Mouse (Mus musculus): ENCODE results near the gene Sh3gl1. TPM values are rescaled to one million over a fixed set of nuclear protein-coding genes. Genes with fewer than 3 reads are reported as not detected.

Gene Sh3gl1
- polyA plus RNA-seq, 1 experiment: not detected

DNA sequence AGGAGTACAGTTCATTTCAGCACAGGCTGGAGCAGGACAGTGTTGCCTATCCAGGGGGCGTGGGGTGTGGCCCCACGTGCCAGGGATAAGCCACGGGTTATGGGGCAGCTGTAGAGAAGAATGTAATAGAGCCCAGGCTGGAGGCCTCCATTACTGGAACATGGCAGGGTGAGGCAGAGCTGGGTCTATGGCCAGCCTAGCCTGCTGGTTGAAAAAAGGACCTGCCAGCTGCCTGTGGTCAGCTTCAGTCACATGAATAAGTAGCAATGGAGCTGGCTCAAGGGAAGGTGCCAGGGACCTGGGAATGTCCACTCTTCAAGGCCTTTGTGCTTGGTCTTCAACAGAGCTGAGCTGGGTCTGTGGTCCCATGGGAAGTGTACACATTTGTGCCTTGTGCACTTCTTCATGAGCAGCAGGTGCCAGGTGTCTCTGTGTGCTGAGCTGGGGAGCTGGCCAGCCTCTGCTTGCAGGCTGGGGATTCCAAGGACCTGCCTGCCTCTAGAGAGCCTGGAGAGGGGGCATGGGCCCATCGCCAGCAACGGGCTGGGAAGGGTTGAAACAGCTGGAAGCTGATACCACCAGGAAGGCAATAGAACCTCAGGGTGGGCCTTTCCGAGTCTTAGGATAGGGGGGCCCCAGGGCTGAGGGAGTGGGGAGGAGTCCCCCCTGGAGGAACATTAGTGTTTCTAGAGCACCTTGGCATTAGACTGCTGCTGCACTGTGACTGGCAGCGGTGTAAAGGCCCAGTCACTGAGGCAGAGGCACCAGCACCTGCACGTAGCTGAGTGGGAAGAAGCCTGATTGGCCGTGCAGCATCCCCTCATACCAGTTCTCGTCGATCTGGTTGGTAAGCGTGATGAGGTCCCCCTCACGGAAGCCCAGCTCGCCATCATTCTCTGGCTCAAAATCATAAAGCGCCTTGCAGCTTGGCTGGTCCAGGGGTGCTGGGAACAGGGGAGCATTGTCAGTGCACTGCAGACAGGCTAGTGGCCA, 19.3 kb downstream of the Sh3gl1 start:
- Histone ChIP-seq H3K4me1 (ENCODE audit: control insufficient read depth, insufficient read depth, low read length) (peaks cover 20% of the 10 kb centered on the region), H3K27ac (ENCODE audit: insufficient read depth, low read depth, low read length) (no peak overlapping the region), H3K4me3 (ENCODE audit: insufficient read depth, low read depth, low read length) (no peak overlapping the region)
- no peak for TF ChIP-seq CTCF (IDR thresholded peaks at IDR 0.05; ENCODE audit: insufficient read depth, low read depth, low read length)
- no peak for TF ChIP-seq POLR2A (IDR thresholded peaks at IDR 0.05; ENCODE audit: insufficient read depth, low read depth, low read length)
- 79% methylated on average over 15 of the region's 15 CpGs for WGBS

GRCm38 (mm10) chr17:56016382-56016781, 20.1 kb downstream of the Sh3gl1 start:
- Histone ChIP-seq H3K27ac (ENCODE audit: insufficient read depth, low read depth, low read length) (no peak overlapping the region), H3K4me1 (ENCODE audit: control insufficient read depth, insufficient read depth, low read length) (peaks cover 14% of the 10 kb centered on the region), H3K4me3 (ENCODE audit: insufficient read depth, low read depth, low read length) (no peak overlapping the region)
- 93% methylated on average over 8 of the region's 8 CpGs for WGBS
- TF ChIP-seq POLR2A (IDR thresholded peaks at IDR 0.05; ENCODE audit: insufficient read depth, low read depth, low read length) (no peak), CTCF (IDR thresholded peaks at IDR 0.05; ENCODE audit: insufficient read depth, low read depth, low read length) (no peak)

GRCm38 (mm10) chr17:56015293-56015692, 21.1 kb downstream of the Sh3gl1 start:
- H3K4me3 ChIP-seq (ENCODE audit: insufficient read depth, low read depth, low read length): no peak overlapping the region
- H3K4me1 ChIP-seq (ENCODE audit: control insufficient read depth, insufficient read depth, low read length): peaks cover 10% of the 10 kb centered on the region; the same call in 1 of the 2 replicates
- no peak for TF ChIP-seq CTCF (IDR thresholded peaks at IDR 0.05; ENCODE audit: insufficient read depth, low read depth, low read length)
- TF ChIP-seq POLR2A (IDR thresholded peaks at IDR 0.05; ENCODE audit: insufficient read depth, low read depth, low read length): no peak
- no peak overlapping the region for H3K27ac ChIP-seq (ENCODE audit: insufficient read depth, low read depth, low read length)
- 94% methylated on average over 9 of the region's 9 CpGs for WGBS

- TF ChIP-seq CTCF (IDR thresholded peaks at IDR 0.05; ENCODE audit: insufficient read depth, low read depth, low read length) (no peak), POLR2A (IDR thresholded peaks at IDR 0.05; ENCODE audit: insufficient read depth, low read depth, low read length) (no peak)
- 90% methylated on average over 7 of the region's 7 CpGs for WGBS
- H3K4me1 ChIP-seq (ENCODE audit: control insufficient read depth, insufficient read depth, low read length): peaks cover 14% of the 10 kb centered on the region
- no peak overlapping the region for H3K4me3 ChIP-seq (ENCODE audit: insufficient read depth, low read depth, low read length)
- H3K27ac ChIP-seq (ENCODE audit: insufficient read depth, low read depth, low read length): no peak overlapping the region
Observed at GRCm38 (mm10) chr17:56011441-56011840, 25.0 kb downstream of the Sh3gl1 start.

DNA sequence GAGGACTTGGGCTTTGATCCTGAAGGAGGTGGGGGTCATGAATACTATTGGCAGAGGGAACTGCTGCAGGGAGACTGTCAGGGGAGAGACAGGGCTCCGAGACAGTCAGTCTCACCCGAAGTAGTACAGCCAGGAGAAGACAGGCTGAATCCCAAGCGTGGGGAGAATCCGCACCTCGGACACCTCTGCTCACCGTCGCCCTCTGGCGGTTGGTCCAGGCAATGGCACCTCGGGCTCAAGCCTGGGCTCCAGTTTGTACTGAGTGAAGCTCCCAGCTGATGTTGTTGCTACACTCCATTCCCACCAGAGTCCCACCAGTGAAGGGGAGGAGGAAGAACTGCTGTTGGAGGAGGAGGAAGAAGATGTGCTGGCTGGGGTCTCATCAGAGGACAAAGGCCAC, 25.8 kb downstream of the Sh3gl1 start:
- Histone ChIP-seq H3K27ac (ENCODE audit: insufficient read depth, low read depth, low read length) (no peak overlapping the region), H3K4me3 (ENCODE audit: insufficient read depth, low read depth, low read length) (no peak overlapping the region), H3K4me1 (ENCODE audit: control insufficient read depth, insufficient read depth, low read length) (peaks cover 14% of the 10 kb centered on the region)
- WGBS: 14% methylated on average over 9 of the region's 9 CpGs
- peak; percentile 92 for TF ChIP-seq CTCF (IDR thresholded peaks at IDR 0.05; ENCODE audit: insufficient read depth, low read depth, low read length)
- no peak for TF ChIP-seq POLR2A (IDR thresholded peaks at IDR 0.05; ENCODE audit: insufficient read depth, low read depth, low read length)

DNA sequence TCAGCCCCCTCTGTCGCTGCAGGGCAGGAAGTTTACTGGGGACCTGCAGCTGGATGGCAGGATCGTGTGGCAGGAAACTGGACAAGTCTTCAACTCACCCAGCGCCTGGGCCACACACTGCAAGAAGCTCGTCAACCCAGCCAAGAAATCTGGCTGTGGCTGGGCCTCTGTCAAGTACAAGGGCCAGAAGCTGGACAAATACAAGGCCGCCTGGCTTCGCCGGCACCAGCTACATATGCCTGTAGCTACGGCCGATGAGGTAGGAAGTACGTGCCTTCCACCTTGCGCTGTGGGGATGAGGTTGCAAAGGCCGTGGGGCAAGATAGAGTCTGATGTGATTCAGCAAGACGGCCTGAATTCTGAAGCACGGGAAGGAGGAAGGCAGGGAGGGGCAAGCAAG, 26.2 kb downstream of the Sh3gl1 start:
- TF ChIP-seq POLR2A (IDR thresholded peaks at IDR 0.05; ENCODE audit: insufficient read depth, low read depth, low read length): no peak
- no peak for TF ChIP-seq CTCF (IDR thresholded peaks at IDR 0.05; ENCODE audit: insufficient read depth, low read depth, low read length)
- Histone ChIP-seq H3K4me3 (ENCODE audit: insufficient read depth, low read depth, low read length) (no peak overlapping the region), H3K27ac (ENCODE audit: insufficient read depth, low read depth, low read length) (no peak overlapping the region), H3K4me1 (ENCODE audit: control insufficient read depth, insufficient read depth, low read length) (peaks cover 14% of the 10 kb centered on the region)
- 65% methylated on average over 14 of the region's 14 CpGs for WGBS

GRCm38 (mm10) chr17:56009962-56010240, 26.5 kb downstream of the Sh3gl1 start:
- TF ChIP-seq CTCF (IDR thresholded peaks at IDR 0.05; ENCODE audit: insufficient read depth, low read depth, low read length): no peak
- no peak for TF ChIP-seq POLR2A (IDR thresholded peaks at IDR 0.05; ENCODE audit: insufficient read depth, low read depth, low read length)
- WGBS: 48% methylated on average over 2 of the region's 2 CpGs
- no peak overlapping the region for H3K27ac ChIP-seq (ENCODE audit: insufficient read depth, low read depth, low read length)
- peak overlapping the region; percentile 58; the same call in 1 of the 2 replicates for H3K4me3 ChIP-seq (ENCODE audit: insufficient read depth, low read depth, low read length)
- H3K4me1 ChIP-seq (ENCODE audit: control insufficient read depth, insufficient read depth, low read length): peaks cover 14% of the 10 kb centered on the region

GRCm38 (mm10) chr17:56009088-56009961, 27.1 kb downstream of the Sh3gl1 start:
- TF ChIP-seq CTCF (IDR thresholded peaks at IDR 0.05; ENCODE audit: insufficient read depth, low read depth, low read length) (peak; percentile 32; the same call in 1 of the 2 replicates), POLR2A (IDR thresholded peaks at IDR 0.05; ENCODE audit: insufficient read depth, low read depth, low read length) (peak; percentile 74)
- H3K4me3 ChIP-seq (ENCODE audit: insufficient read depth, low read depth, low read length): peak overlapping the region; percentile 58
- H3K4me1 ChIP-seq (ENCODE audit: control insufficient read depth, insufficient read depth, low read length): peaks cover 14% of the 10 kb centered on the region
- H3K27ac ChIP-seq (ENCODE audit: insufficient read depth, low read depth, low read length): no peak overlapping the region; the same call in 1 of the 2 replicates
- under 1% methylated on average over 55 of the region's 62 CpGs for WGBS
